Mouse (Mus musculus) v-Abl transformed pro-B cells (cell line): Measurements from ENCODE around the gene Gm28305.

ENCODE experiments used
- in situ Hi-C, 2 experiments: fragments of 400-800 bp; cut with MboI; formaldehyde crosslinking; loops; one replicate each; pipeline ENCODE4 v1.15.1; 2025; ENCODE audit not compliant: unreplicated experiment in 2 of 2

Gene Gm28305

GRCm38 (mm10) chr9:104063244-104063961 lies 22.9 kb downstream of the Gm28305 start, which contains the start of gene Acad11:
Gene Acad11, plus strand, starts transcription at chr9:104063377.
- in situ Hi-C loops, result loop anchor here (10.0 to 25.0 kb wide), 2 partner anchors 311 to 1324 kb away; partner anchors contain the start of genes Aste1 (in 1 of the 2) and Nek11 (in 1 of the 2)

- in situ Hi-C loops, result loop anchor here (10.0 to 25.0 kb wide), 2 partner anchors 310 to 1323 kb away; partner anchors contain the start of genes Aste1 (in 1 of the 2) and Nek11 (in 1 of the 2)
Observed at GRCm38 (mm10) chr9:104064571-104064970, 24.1 kb downstream of the Gm28305 start.

GRCm38 (mm10) chr9:104070241-104070640 lies 29.8 kb downstream of the Gm28305 start:
- in situ Hi-C loops, result loop anchor here (10.0 to 25.0 kb wide), 3 partner anchors 235 to 1317 kb away; partner anchors contain the start of genes Aste1 (in 1 of the 2) and Nek11 (in 1 of the 2)

- in situ Hi-C loops, result loop anchor here (10.0 to 25.0 kb wide), 3 partner anchors 234 to 1316 kb away; partner anchors contain the start of genes Aste1 (in 1 of the 2) and Nek11 (in 1 of the 2)
Observed at GRCm38 (mm10) chr9:104070863-104071604, 30.6 kb downstream of the Gm28305 start.

GRCm38 (mm10) chr9:104075808-104076207 lies 35.3 kb downstream of the Gm28305 start:
- in situ Hi-C loops, result loop anchor here in 1 of 2 experiments (10.0 kb wide), 2 partner anchors 229 to 581 kb away; no protein-coding TSS in a partner anchor

GRCm38 (mm10) chr9:104078780-104079179 lies 38.3 kb downstream of the Gm28305 start:
- in situ Hi-C loops, result loop anchor here in 1 of 2 experiments (10.0 kb wide), 2 partner anchors 226 to 584 kb away; no protein-coding TSS in a partner anchor

- in situ Hi-C loops, result loop anchor here in 1 of 2 experiments (10.0 kb wide), 2 partner anchors 225 to 585 kb away; no protein-coding TSS in a partner anchor
Observed at GRCm38 (mm10) chr9:104079379-104079778, 38.9 kb downstream of the Gm28305 start.

GRCm38 (mm10) chr9:104080038-104080437 lies 39.6 kb downstream of the Gm28305 start:
- in situ Hi-C loops, result no loop called here

GRCm38 (mm10) chr9:104085730-104086429 lies 45.4 kb downstream of the Gm28305 start:
- in situ Hi-C loops, result no loop called here

- in situ Hi-C loops, result no loop called here
Observed at GRCm38 (mm10) chr9:104088555-104088954, 48.1 kb downstream of the Gm28305 start.

- in situ Hi-C loops, result no loop called here
Observed at GRCm38 (mm10) chr9:104092945-104093344, 52.5 kb downstream of the Gm28305 start.

GRCm38 (mm10) chr9:104098256-104098655 lies 57.8 kb downstream of the Gm28305 start:
- in situ Hi-C loops, result no loop called here

GRCm38 (mm10) chr9:104099060-104099459 lies 58.6 kb downstream of the Gm28305 start:
- in situ Hi-C loops, result no loop called here

- in situ Hi-C loops, result no loop called here
Observed at GRCm38 (mm10) chr9:104100822-104101221, 60.4 kb downstream of the Gm28305 start.

- in situ Hi-C loops, result no loop called here
Observed at GRCm38 (mm10) chr9:104101458-104101857, 61.0 kb downstream of the Gm28305 start.

GRCm38 (mm10) chr9:104102301-104102700 lies 61.8 kb downstream of the Gm28305 start:
- in situ Hi-C loops, result no loop called here

- in situ Hi-C loops, result no loop called here
Observed at GRCm38 (mm10) chr9:104102901-104103300, 62.4 kb downstream of the Gm28305 start.

- in situ Hi-C loops, result no loop called here
Observed at GRCm38 (mm10) chr9:104104986-104105385, 64.5 kb downstream of the Gm28305 start.

GRCm38 (mm10) chr9:104106930-104107329 lies 66.5 kb downstream of the Gm28305 start:
- in situ Hi-C loops, result no loop called here

- in situ Hi-C loops, result no loop called here
Observed at GRCm38 (mm10) chr9:104107482-104107881, 67.0 kb downstream of the Gm28305 start.
